ENCODE assay signal across 18 mouse cellular contexts in the genomic region with DNA sequence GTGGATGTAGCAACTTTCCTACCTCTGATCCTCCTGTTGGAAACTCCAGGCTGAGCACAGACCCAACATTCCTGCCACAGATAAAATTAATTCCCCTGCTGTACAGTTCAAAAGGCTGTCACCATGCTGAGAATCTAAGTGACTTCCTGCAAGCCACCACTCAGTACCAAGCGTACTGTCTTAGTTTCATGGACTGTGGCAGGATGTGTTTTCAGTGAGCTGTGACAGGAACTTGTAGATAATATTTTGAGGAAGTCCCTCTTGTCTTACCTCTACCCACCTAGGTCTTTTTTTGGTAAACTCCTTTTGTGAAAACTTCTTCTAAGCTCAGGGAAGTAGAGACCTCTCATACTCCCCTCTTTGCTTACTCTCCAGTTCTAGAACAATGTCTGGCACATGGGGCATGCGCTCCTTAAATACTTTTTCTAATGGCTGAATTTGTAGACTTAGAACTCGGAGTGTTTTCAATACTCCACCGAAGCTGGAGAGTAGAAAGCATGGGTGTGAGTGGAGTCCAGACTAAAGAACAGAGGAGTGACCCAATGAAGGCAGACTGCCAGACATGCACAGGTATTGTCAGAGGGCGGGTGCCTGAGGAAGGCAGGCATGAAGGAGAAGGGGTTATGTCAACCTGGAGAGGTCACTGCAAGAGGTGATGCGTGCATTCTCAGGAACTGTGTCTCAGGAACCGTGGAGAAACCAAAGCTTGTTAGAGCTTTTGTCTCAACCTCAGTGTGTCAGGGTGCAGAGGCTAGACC. TPM values are rescaled to one million over a fixed set of nuclear protein-coding genes. Genes with fewer than 3 reads are reported as not detected.
DNase-seq lines count a peak whose midpoint lies in the region; ATAC-seq and TF ChIP-seq lines count a peak whose summit lies in the region.
"Had no signal": no experiment of that assay in that cellular context is flagged by ENCODE, and none has a peak within 500 bp of the region (broad histone marks: within the 10 kb centered on the region; RNA-seq: fewer than 3 reads in every experiment).

No protein-coding gene starts in this region.

- no peak overlapping the region for H3K4me3 ChIP-seq in spleen, adult 2 months (ENCODE audit: extremely low read depth, insufficient read depth, insufficient read length)
- H3K4me3 ChIP-seq: gastrocnemius, adult 2 months; limb, embryonic 15.5 days; midbrain, embryonic 13.5 days; stomach, embryonic 15.5 days had no signal

- peak; percentile 39 to 48 for DNase-seq in spleen, adult 2 months (ENCODE audit: low read depth in 1 of 2, low spot score in 2 of 2)
- DNase-seq in spleen, adult 18-20 months: no peak
- peak; percentile 46 for DNase-seq in T-cell, adult 2 months (ENCODE audit: low spot score)
- DNase-seq in splenic B cell, adult 2 months (ENCODE audit: low read depth, low spot score): peak; percentile 75
- DNase-seq in adrenal gland, adult 2 months: no peak
- no peak for DNase-seq in right cerebral cortex, adult 18-20 months
- DNase-seq: cerebellum, postnatal 36 days; heart, adult 18-20 months; kidney, postnatal 10 days; liver, postnatal 0 days; lung, postnatal 4 days had no signal

- H3K36me3 ChIP-seq in spleen, adult 2 months (ENCODE audit: control insufficient read depth, insufficient read depth, low read length): no peaks in the 10 kb centered on the region
- H3K36me3 ChIP-seq in splenic B cell, adult 2 months (ENCODE audit: control insufficient read depth, insufficient read depth, low read length, poor library complexity, severe bottlenecking): no peaks in the 10 kb centered on the region
- H3K36me3 ChIP-seq: limb, embryonic 15.5 days; midbrain, embryonic 13.5 days; stomach, embryonic 15.5 days had no signal

- H3K4me1 ChIP-seq in spleen, adult 2 months (ENCODE audit: control insufficient read depth, insufficient read depth, insufficient read length): peaks cover 16% of the 10 kb centered on the region; the same call in 1 of the 2 replicates
- H3K4me1 ChIP-seq: limb, embryonic 15.5 days; stomach, embryonic 15.5 days had no signal

- TF ChIP-seq CTCF in spleen, adult 2 months (IDR thresholded peaks at IDR 0.05; ENCODE audit: extremely low read depth, insufficient read depth, insufficient read length, insufficient replicate concordance): no peak

- H3K27me3 ChIP-seq in spleen, adult 2 months (ENCODE audit: control insufficient read depth, insufficient read depth, low read length): no peaks in the 10 kb centered on the region
- H3K27me3 ChIP-seq in splenic B cell, adult 2 months (ENCODE audit: control insufficient read depth, insufficient read depth, low read length, poor library complexity, severe bottlenecking): no peaks in the 10 kb centered on the region
- H3K27me3 ChIP-seq: limb, embryonic 15.5 days; midbrain, embryonic 13.5 days; stomach, embryonic 15.5 days had no signal

- peak; percentile 90 for ATAC-seq in CD4-positive, CD25-positive, alpha-beta regulatory T cell, adult 4 months
- ATAC-seq: forebrain, postnatal 0 days; hindbrain, embryonic 16.5 days; liver, postnatal 0 days; midbrain, embryonic 13.5 days had no signal

- WGBS in spleen, adult 2 months: 67% methylated on average over 7 of the region's 7 CpGs

- no peak for TF ChIP-seq POLR2A in spleen, adult 2 months (IDR thresholded peaks at IDR 0.05; ENCODE audit: low read depth, low read length)

- H3K27ac ChIP-seq in spleen, adult 2 months (ENCODE audit: insufficient read depth, low read length): peak overlapping the region; percentile 82
- H3K27ac ChIP-seq: gastrocnemius, adult 2 months; limb, embryonic 15.5 days; midbrain, embryonic 13.5 days; stomach, embryonic 15.5 days had no signal

RNA-seq across cellular contexts. Expression of a gene that starts 53.7 kb away (rescaled TPM):
- polyA plus RNA-seq in spleen, adult 2 months (2012; rRNA removed): 11.2 and 12.1 TPM in 2 replicates
- 1 to 10 TPM; 3.4 to 4.1 TPM for polyA plus RNA-seq in CD4-positive, CD25-positive, alpha-beta regulatory T cell, adult 4 months (2017; shearing (Covaris generic))
- total RNA-seq in adrenal gland, adult 2 months (2021): 10 to 100 TPM; 64.2 to 90.6 TPM
- polyA plus RNA-seq in adrenal gland, adult 2 months (2012; rRNA removed): 17.0 and 19.2 TPM in 2 replicates

Comparison
In these comparisons a context has a peak if more than half of its experiments do, and no peak if none do; other contexts are left out.
1. DNase-seq: peak in spleen, adult 2 months (2 of 2), T-cell, adult 2 months (single experiment) and splenic B cell, adult 2 months (single experiment); none in spleen, adult 18-20 months (0 of 2), adrenal gland, adult 2 months (single experiment) and right cerebral cortex, adult 18-20 months (single experiment).